Mouse (Mus musculus): ENCODE results near the gene Olfr745.

Olfr745 gene

GRCm38 (mm10) chr14:50639088-50639487 lies at the start of gene Olfr745:
Olfr745 (plus strand) TSS chr14:50639388.
- no peak for DNase-seq (ENCODE audit: low spot score in 2 of 2)

GRCm38 (mm10) chr14:50614579-50614978 lies 24.6 kb upstream of the Olfr745 start, which contains the start of gene Olfr744:
Olfr744 (plus strand) TSS chr14:50614879.
- no peak for DNase-seq (ENCODE audit: low spot score in 2 of 2)

GRCm38 (mm10) chr14:50646783-50647182 lies 7.6 kb downstream of the Olfr745 start, which contains the start of gene Olfr746:
Olfr746 (plus strand) TSS chr14:50647083.
- DNase-seq (ENCODE audit: low spot score in 2 of 2) = no peak

- no peak for DNase-seq (ENCODE audit: low spot score in 2 of 2)
Measured at GRCm38 (mm10) chr14:50693106-50693505, 53.9 kb downstream of the Olfr745 start, which contains the start of gene Olfr747. Olfr747 (minus strand) TSS chr14:50693206.
